1 mouse cellular context compared by ENCODE assay signal in the genomic region with DNA sequence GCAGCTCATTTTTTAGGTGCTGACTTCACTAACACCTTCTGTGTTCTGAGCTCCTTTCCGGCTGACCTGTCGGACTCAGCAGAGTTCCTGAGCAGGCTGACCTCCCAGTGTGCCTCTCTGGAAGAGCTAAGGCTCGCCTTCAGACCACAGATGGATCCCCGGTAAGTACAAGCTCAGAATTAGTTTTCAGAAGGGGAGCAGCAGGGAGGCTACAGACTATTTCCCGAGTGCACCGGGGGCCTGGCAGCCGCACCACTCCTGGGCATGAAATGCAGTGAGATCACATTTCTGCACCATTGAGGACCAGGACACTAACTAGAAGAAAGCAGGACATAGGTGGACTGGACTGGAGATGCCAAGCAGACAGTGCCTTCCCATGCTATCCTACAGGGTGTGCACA.
TF ChIP-seq lines count a peak whose summit lies in the region.

No protein-coding gene starts in this region.

TF ChIP-seq in MEL, 35 proteins besides CTCF, POLR2A, EP300 and RAD21:
- TF ChIP-seq POLR2AphosphoS2 (IDR thresholded peaks at IDR 0.05; ENCODE audit: low read length) (0 out of 2 replicates have a peak, but pooled peaks have one; percentile 2), JUND (IDR thresholded peaks at IDR 0.05; ENCODE audit: low read depth, low read length) (no peak)
